Mouse (Mus musculus): ENCODE measurements at regions not wholly inside any gene's neighbourhood (a gene's known extent, or its start where the extent isn't known, plus 50 kb on each side); places are given as distances from the start of the nearest gene placed in this dataset.

DNA sequence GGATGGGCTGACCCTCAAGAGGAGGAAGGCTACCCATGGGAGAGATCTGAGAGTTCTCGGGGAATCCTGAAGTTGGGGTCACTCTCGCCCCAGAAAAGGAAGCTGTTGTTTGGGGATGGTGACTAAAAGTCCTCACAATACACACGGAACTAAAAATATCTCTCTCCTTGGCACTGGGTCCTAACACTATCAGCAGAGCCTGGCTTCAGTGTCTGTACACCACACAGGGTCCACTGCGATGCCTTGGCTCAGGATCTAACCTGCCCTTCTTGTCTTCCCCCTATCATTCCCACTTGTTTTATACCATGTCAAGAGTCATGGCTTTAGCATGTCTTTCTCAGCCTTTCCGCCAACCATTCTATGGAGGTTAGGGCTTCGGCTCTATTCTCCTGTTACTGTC, 121.8 kb upstream of the Zeb2 start:
- TF ChIP-seq CTCF (IDR thresholded peaks at IDR 0.05; ENCODE audit: low read depth) (no peak), EP300 (IDR thresholded peaks at IDR 0.05; ENCODE audit: low read depth) (no peak)
